Mouse (Mus musculus): Measurements from ENCODE around the gene Traf1. TPM values are rescaled to one million over a fixed set of nuclear protein-coding genes. Genes with fewer than 3 reads are reported as not detected.

Gene Traf1
- polyA plus RNA-seq, 1 experiment from 2014 or later = 3.3 TPM

DNA sequence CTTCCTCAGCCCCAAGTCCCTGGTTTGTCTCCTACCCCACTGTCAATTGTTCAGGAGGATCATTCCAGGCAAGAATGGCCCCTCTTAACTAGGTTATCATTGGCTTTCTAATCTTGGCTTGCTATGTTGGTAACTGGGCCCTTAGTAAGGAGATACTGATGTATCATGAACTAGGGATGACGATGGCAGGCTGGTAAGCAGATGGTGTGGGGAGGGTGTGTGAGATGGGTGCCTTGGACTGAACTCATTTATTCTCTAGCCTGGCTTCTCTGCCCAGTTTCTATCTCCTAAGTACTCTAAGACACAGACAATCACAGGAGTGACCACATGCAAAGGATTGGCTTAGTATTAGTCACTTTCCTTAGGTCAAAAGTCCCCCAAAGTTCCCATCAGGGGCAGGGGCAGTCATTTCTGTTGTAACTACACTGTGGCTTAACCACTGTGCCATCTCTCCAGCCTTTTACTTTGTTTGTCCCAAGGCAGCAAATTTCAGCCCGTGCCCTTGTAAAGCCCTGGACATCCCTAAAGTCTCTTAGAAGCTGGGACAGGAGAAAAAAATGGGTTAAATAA lies 7.9 kb downstream of the Traf1 start:
- WGBS = 82% methylated on average over 2 of the region's 2 CpGs
- no peaks in the 10 kb centered on the region for H3K9me3 ChIP-seq
- no peaks in the 10 kb centered on the region for H3K36me3 ChIP-seq
- H3K4me2 ChIP-seq (replicated peaks) = no peak overlapping the region
- H3K27ac ChIP-seq = no peak overlapping the region
- ATAC-seq (ENCODE audit: low FRiP score, low read depth) = no peak
- peaks cover 6% of the 10 kb centered on the region; the same call in 1 of the 2 replicates for H3K27me3 ChIP-seq
- H3K9ac ChIP-seq = no peak overlapping the region
- H3K4me1 ChIP-seq = no peaks in the 10 kb centered on the region
- H3K4me3 ChIP-seq = no peak overlapping the region

DNA sequence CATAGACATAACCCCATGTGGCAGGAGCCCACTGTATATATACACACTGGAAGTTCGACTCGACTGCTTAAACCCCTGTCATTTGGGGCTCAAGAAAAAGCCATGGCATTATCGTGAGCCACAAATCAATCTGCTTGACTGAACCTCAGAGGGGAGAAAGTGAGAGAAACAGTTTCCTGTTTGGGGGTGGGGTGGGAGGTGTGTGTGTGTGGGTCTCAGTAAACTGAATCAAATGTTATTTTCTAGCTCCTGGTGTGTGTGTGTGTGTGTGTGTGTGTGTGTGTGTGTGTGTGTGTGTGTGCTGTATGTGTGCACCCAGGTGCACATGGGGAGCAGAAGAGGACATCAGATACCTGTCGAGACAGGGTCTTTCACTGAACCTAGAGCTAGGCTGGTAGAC lies 8.6 kb downstream of the Traf1 start:
- Histone ChIP-seq H3K4me3 (no peak overlapping the region), H3K4me1 (no peaks in the 10 kb centered on the region)
- 69% methylated on average over 4 of the region's 4 CpGs for WGBS

DNA sequence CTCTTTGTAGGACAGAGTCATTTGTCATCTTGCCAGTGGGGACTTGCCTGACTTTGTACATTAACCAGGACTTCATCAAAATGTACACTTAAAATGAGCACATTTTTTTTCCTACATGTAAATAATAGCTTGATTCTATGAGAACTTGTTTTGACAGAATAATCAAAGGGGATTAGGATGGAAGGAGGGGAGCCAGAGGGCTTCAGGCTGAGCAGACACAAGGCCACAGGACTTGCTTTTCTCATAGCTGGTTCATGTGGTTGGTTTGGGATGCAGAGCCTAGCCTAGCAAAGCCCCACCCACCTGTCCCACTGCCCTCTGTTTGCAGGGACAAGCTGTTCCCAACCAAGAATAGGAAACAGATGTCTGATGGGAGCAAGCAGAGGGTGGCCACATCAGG lies 10.1 kb downstream of the Traf1 start:
- H3K4me3 ChIP-seq = no peak overlapping the region
- H3K27me3 ChIP-seq = peaks cover 6% of the 10 kb centered on the region; the same call in 1 of the 2 replicates
- H3K4me1 ChIP-seq = peaks cover 7% of the 10 kb centered on the region; the same call in 1 of the 2 replicates
- H3K4me2 ChIP-seq (replicated peaks) = no peak overlapping the region
- no peaks in the 10 kb centered on the region for H3K36me3 ChIP-seq
- H3K27ac ChIP-seq = no peak overlapping the region
- H3K9ac ChIP-seq = no peak overlapping the region
- ATAC-seq (ENCODE audit: low FRiP score, low read depth) = no peak
- no peaks in the 10 kb centered on the region for H3K9me3 ChIP-seq

More for the DNA sequence above, 8.6 kb downstream of the Traf1 start:
- no peak overlapping the region for H3K4me2 ChIP-seq (replicated peaks)
- no peak for ATAC-seq (ENCODE audit: low FRiP score, low read depth)
- H3K9me3 ChIP-seq = no peaks in the 10 kb centered on the region
- H3K27ac ChIP-seq = no peak overlapping the region
- H3K9ac ChIP-seq = no peak overlapping the region
- peaks cover 9% of the 10 kb centered on the region; the same call in 1 of the 2 replicates for H3K27me3 ChIP-seq
- no peaks in the 10 kb centered on the region for H3K36me3 ChIP-seq

GRCm38 (mm10) chr2:34948622-34949021 lies 12.9 kb downstream of the Traf1 start:
- Histone ChIP-seq H3K27ac (no peak overlapping the region), H3K36me3 (no peaks in the 10 kb centered on the region), H3K4me3 (no peak overlapping the region), H3K9me3 (no peaks in the 10 kb centered on the region), H3K9ac (no peak overlapping the region), H3K4me2 (replicated peaks) (no peak overlapping the region), H3K4me1 (peaks cover 10% of the 10 kb centered on the region; the same call in 1 of the 2 replicates), H3K27me3 (peaks cover 16% of the 10 kb centered on the region)
- ATAC-seq (ENCODE audit: low FRiP score, low read depth) = no peak
- 25% methylated on average over 2 of the region's 2 CpGs for WGBS

- no peak overlapping the region for H3K4me2 ChIP-seq (replicated peaks)
- no peaks in the 10 kb centered on the region for H3K36me3 ChIP-seq
- 74% methylated on average over 4 of the region's 4 CpGs for WGBS
- H3K4me1 ChIP-seq = peaks cover 16% of the 10 kb centered on the region
- no peak overlapping the region for H3K27ac ChIP-seq
- H3K27me3 ChIP-seq = peaks cover 38% of the 10 kb centered on the region
- ATAC-seq (ENCODE audit: low FRiP score, low read depth) = no peak
- H3K9me3 ChIP-seq = no peaks in the 10 kb centered on the region
- no peak overlapping the region for H3K4me3 ChIP-seq
- no peak overlapping the region for H3K9ac ChIP-seq
Observed at GRCm38 (mm10) chr2:34946046-34946445, 15.5 kb downstream of the Traf1 start.

- ATAC-seq (ENCODE audit: low FRiP score, low read depth) = no peak
- no peak overlapping the region for H3K27ac ChIP-seq
- H3K36me3 ChIP-seq = no peaks in the 10 kb centered on the region
- no peak overlapping the region for H3K4me3 ChIP-seq
- H3K9ac ChIP-seq = no peak overlapping the region
- peaks cover 20% of the 10 kb centered on the region for H3K4me1 ChIP-seq
- 65% methylated on average over 4 of the region's 4 CpGs for WGBS
- no peaks in the 10 kb centered on the region for H3K9me3 ChIP-seq
- no peak overlapping the region for H3K4me2 ChIP-seq (replicated peaks)
- peaks cover 41% of the 10 kb centered on the region for H3K27me3 ChIP-seq
Observed at GRCm38 (mm10) chr2:34945580-34945979, 16.0 kb downstream of the Traf1 start.

GRCm38 (mm10) chr2:34944761-34945160 lies 16.8 kb downstream of the Traf1 start:
- Histone ChIP-seq H3K4me3 (no peak overlapping the region), H3K27me3 (peaks cover 41% of the 10 kb centered on the region), H3K36me3 (no peaks in the 10 kb centered on the region), H3K9ac (no peak overlapping the region), H3K4me1 (peaks cover 20% of the 10 kb centered on the region), H3K27ac (no peak overlapping the region), H3K9me3 (no peaks in the 10 kb centered on the region), H3K4me2 (replicated peaks) (0 out of 2 replicates have a peak overlapping the region, but pooled peaks have one; percentile 21)
- WGBS = 27% methylated on average over 8 of the region's 8 CpGs
- no peak for ATAC-seq (ENCODE audit: low FRiP score, low read depth)

DNA sequence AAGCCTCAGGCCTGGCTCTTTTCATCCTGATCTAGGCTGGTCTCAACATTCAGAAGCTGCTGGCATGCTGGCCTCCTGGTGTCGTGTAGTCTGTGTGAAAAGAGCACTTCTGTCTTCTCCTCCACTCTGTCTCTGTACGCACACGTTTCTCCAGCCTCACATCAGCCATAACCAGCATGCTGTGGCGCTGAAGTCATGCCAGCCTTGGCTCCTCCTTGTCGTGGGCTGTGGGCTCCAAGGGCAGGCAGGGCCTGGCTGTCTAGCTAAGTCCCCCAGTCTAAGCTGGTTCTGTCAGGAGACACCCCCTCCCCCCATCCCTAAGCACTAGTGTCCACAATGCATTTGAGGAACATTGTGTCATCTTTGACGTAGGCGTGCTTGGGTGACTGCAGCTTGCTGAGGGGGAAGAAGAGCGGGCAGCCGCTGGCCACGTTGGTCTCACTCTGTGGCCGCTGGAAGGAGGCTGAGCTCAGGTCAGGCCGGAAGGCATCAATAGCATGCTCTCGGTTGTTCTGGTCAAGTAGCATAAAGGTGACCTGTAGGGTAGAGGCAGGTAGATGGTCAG lies 17.9 kb downstream of the Traf1 start:
- ATAC-seq (ENCODE audit: low FRiP score, low read depth) = no peak
- Histone ChIP-seq H3K4me2 (replicated peaks) (no peak overlapping the region), H3K9me3 (no peaks in the 10 kb centered on the region), H3K4me1 (peaks cover 29% of the 10 kb centered on the region), H3K4me3 (no peak overlapping the region), H3K9ac (no peak overlapping the region), H3K36me3 (no peaks in the 10 kb centered on the region), H3K27me3 (peaks cover 41% of the 10 kb centered on the region), H3K27ac (no peak overlapping the region)
- 82% methylated on average over 13 of the region's 13 CpGs for WGBS

GRCm38 (mm10) chr2:34941061-34941675 lies 20.4 kb downstream of the Traf1 start:
- H3K27me3 ChIP-seq = peaks cover 46% of the 10 kb centered on the region
- WGBS = 43% methylated on average over 11 of the region's 11 CpGs
- H3K4me1 ChIP-seq = peaks cover 44% of the 10 kb centered on the region
- no peak overlapping the region for H3K4me2 ChIP-seq (replicated peaks)
- peak; percentile 52; the same call in 1 of the 2 replicates for ATAC-seq (ENCODE audit: low FRiP score, low read depth)
- no peaks in the 10 kb centered on the region for H3K36me3 ChIP-seq
- no peaks in the 10 kb centered on the region for H3K9me3 ChIP-seq
- no peak overlapping the region for H3K27ac ChIP-seq
- H3K4me3 ChIP-seq = no peak overlapping the region
- no peak overlapping the region for H3K9ac ChIP-seq

DNA sequence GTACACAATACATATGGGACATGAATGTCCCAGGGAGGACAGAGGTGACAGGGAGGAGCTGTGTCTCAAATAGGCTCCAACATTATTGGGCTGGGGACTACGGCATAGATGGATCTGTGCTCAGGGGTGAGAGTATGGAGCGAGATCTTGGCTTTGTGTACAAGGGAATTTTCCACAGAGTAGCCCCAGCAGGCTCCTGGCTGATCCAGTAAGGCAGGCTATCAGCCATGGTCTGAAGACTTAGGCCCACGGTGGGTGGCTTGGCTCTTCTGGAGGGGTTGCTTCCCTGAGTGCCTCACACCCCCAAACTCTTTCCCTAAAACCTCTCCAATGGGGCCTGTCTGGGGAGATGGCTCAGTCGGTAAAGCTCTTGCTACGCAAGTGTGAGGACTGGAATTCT lies 21.3 kb downstream of the Traf1 start:
- no peak for ATAC-seq (ENCODE audit: low FRiP score, low read depth)
- no peaks in the 10 kb centered on the region for H3K9me3 ChIP-seq
- no peak overlapping the region for H3K4me2 ChIP-seq (replicated peaks)
- 74% methylated on average over 5 of the region's 5 CpGs for WGBS
- H3K27me3 ChIP-seq = peaks cover 43% of the 10 kb centered on the region
- no peak overlapping the region for H3K9ac ChIP-seq
- H3K4me3 ChIP-seq = no peak overlapping the region
- H3K4me1 ChIP-seq = peaks cover 44% of the 10 kb centered on the region
- no peaks in the 10 kb centered on the region for H3K36me3 ChIP-seq
- H3K27ac ChIP-seq = no peak overlapping the region

- Histone ChIP-seq H3K9ac (no peak overlapping the region), H3K27me3 (peaks cover 38% of the 10 kb centered on the region), H3K4me1 (peaks cover 42% of the 10 kb centered on the region), H3K4me2 (replicated peaks) (peak overlapping the region; percentile 25), H3K36me3 (no peaks in the 10 kb centered on the region), H3K9me3 (no peaks in the 10 kb centered on the region), H3K27ac (0 out of 2 replicates have a peak overlapping the region, but pooled peaks have one; percentile 39), H3K4me3 (no peak overlapping the region)
- WGBS = 55% methylated on average over 8 of the region's 8 CpGs
- peak; percentile 78; the same call in 1 of the 2 replicates for ATAC-seq (ENCODE audit: low FRiP score, low read depth)
Observed at GRCm38 (mm10) chr2:34938269-34939208, 23.0 kb downstream of the Traf1 start.

DNA sequence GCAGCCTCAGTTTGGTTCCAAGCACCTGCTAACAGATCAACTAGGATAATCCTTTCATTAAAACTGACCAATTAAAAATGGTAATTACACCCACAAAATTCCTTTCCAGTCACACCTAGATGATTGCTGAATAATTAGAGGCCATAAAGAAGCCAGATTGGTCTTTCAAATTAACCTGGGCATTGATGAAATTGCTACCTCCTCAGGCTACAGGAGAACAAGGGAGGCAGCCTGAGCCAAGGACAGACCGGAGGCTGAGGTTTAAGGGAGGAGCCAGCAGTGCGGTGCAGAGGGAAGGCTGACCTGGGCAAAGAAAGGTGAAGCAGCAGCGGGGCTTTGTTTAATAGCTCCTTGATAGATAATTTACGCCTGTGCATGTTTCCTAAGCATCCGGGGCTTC lies 24.1 kb downstream of the Traf1 start:
- 13% methylated on average over 5 of the region's 5 CpGs for WGBS

More for the DNA sequence above, 24.1 kb downstream of the Traf1 start:
- Histone ChIP-seq H3K27ac (no peak overlapping the region), H3K36me3 (no peaks in the 10 kb centered on the region), H3K4me3 (no peak overlapping the region), H3K9me3 (no peaks in the 10 kb centered on the region), H3K9ac (no peak overlapping the region), H3K4me2 (replicated peaks) (no peak overlapping the region), H3K27me3 (peaks cover 28% of the 10 kb centered on the region), H3K4me1 (peaks cover 42% of the 10 kb centered on the region)
- ATAC-seq (ENCODE audit: low FRiP score, low read depth) = no peak

All from limb, embryonic 13.5 days (tissue).